Mouse (Mus musculus): ENCODE results near the gene Tex33. TPM values are rescaled to one million over a fixed set of nuclear protein-coding genes. Genes with fewer than 3 reads are reported as not detected.

Gene Tex33
- total and polyA plus RNA-seq, 3 experiments: 4.3 to 4.7 TPM; not detected in 1

- DNase-seq (ENCODE audit: low read depth, low spot score): no peak
- no peak overlapping the region for H3K4me3 ChIP-seq (ENCODE audit: control insufficient read depth in 1 of 2, insufficient read depth in 1 of 2, low read depth in 2 of 2, low read length in 2 of 2)
- H3K9ac ChIP-seq (ENCODE audit: control insufficient read depth, low read depth, low read length, poor library complexity, severe bottlenecking): no peak overlapping the region
- H3K27me3 ChIP-seq (ENCODE audit: control insufficient read depth in 1 of 2, insufficient read depth in 2 of 2, low read length in 2 of 2): no peaks in the 10 kb centered on the region
- no peaks in the 10 kb centered on the region for H3K9me3 ChIP-seq (replicated peaks; ENCODE audit: insufficient read depth, low read length)
- no peak overlapping the region for H3K27ac ChIP-seq (ENCODE audit: control insufficient read depth, low read depth, low read length)
- H3K79me2 ChIP-seq (ENCODE audit: control insufficient read depth, insufficient read depth, low read length, poor library complexity): peaks cover 8% of the 10 kb centered on the region; the same call in 1 of the 2 replicates
- H3K36me3 ChIP-seq (ENCODE audit: control insufficient read depth in 1 of 2, insufficient read depth in 2 of 2, low read length in 2 of 2): peaks cover 0 to 26% of the 10 kb centered on the region in 2 experiments; a peak in 2 of 4 replicates
- H3K4me1 ChIP-seq (ENCODE audit: control insufficient read depth in 1 of 2, insufficient read depth in 2 of 2, low read length in 2 of 2): peaks cover 23 to 43% of the 10 kb centered on the region in 2 experiments
- TF ChIP-seq JUND (IDR thresholded peaks at IDR 0.05; ENCODE audit: low read depth, low read length) (no peak), USF2 (IDR thresholded peaks at IDR 0.05; ENCODE audit: borderline replicate concordance in 1 of 2, insufficient read depth in 1 of 2, low read depth in 1 of 2, low read length in 2 of 2) (no peak)
These were observed 13.9 kb upstream of the Tex33 start for GRCm38 (mm10) chr15:78409570-78410052.

- peaks cover 0 to 22% of the 10 kb centered on the region in 2 experiments; a peak in 2 of 4 replicates for H3K36me3 ChIP-seq (ENCODE audit: control insufficient read depth in 1 of 2, insufficient read depth in 2 of 2, low read length in 2 of 2)
- TF ChIP-seq ZNF384 (IDR thresholded peaks at IDR 0.05; ENCODE audit: low read depth, low read length) (no peak), GATA1 (IDR thresholded peaks at IDR 0.05; ENCODE audit: low read depth, low read length) (no peak), BHLHE40 (IDR thresholded peaks at IDR 0.05; ENCODE audit: borderline replicate concordance, low read depth, low read length) (no peak), MAZ (IDR thresholded peaks at IDR 0.05; ENCODE audit: low read depth, low read length) (peak; percentile 81; the same call in 1 of the 2 replicates), JUND (IDR thresholded peaks at IDR 0.05; ENCODE audit: low read depth, low read length) (no peak), TBP (IDR thresholded peaks at IDR 0.05; ENCODE audit: low read depth, low read length) (peak; percentile 74; the same call in 1 of the 2 replicates), RCOR1 (IDR thresholded peaks at IDR 0.05; ENCODE audit: low read depth, low read length) (no peak), SMC3 (IDR thresholded peaks at IDR 0.05; ENCODE audit: low read depth, low read length) (no peak), USF2 (IDR thresholded peaks at IDR 0.05; ENCODE audit: borderline replicate concordance in 1 of 2, insufficient read depth in 1 of 2, low read depth in 1 of 2, low read length in 2 of 2) (no peak), NRF1 (IDR thresholded peaks at IDR 0.05; ENCODE audit: insufficient read depth, low read depth, low read length, poor library complexity, severe bottlenecking) (no peak), UBTF (IDR thresholded peaks at IDR 0.05; ENCODE audit: borderline replicate concordance, insufficient read depth, low read depth, low read length) (no peak), GABPA (IDR thresholded peaks at IDR 0.05; ENCODE audit: low read depth, low read length) (no peak), CHD2 (IDR thresholded peaks at IDR 0.05; ENCODE audit: low read length) (no peak), ZMIZ1 (IDR thresholded peaks at IDR 0.05; ENCODE audit: low read depth, low read length) (peak; percentile 83), ZC3H11A (IDR thresholded peaks at IDR 0.05; ENCODE audit: low read depth, low read length) (no peak), TAL1 (IDR thresholded peaks at IDR 0.05; ENCODE audit: low read length) (no peak), TCF12 (IDR thresholded peaks at IDR 0.05; ENCODE audit: low read depth, low read length) (peak; percentile 21), ZKSCAN1 (IDR thresholded peaks at IDR 0.05; ENCODE audit: low read depth, low read length) (no peak), POLR2AphosphoS5 (IDR thresholded peaks at IDR 0.05; ENCODE audit: borderline replicate concordance, low read depth, low read length) (no peak), MYB (IDR thresholded peaks at IDR 0.05; ENCODE audit: low read depth, low read length) (no peak), ELF1 (IDR thresholded peaks at IDR 0.05; ENCODE audit: low read depth, low read length) (peak; percentile 40; the same call in 1 of the 2 replicates), CTCF (IDR thresholded peaks at IDR 0.05 in 2 of 3, conservative IDR thresholded peaks at IDR 0.05 in 1 of 3; ENCODE audit: control insufficient read depth in 1 of 3, insufficient read depth in 1 of 3, low read depth in 2 of 3, low read length in 3 of 3, poor library complexity in 1 of 3, severe bottlenecking in 1 of 3) (no peak), CHD1 (IDR thresholded peaks at IDR 0.05; ENCODE audit: low read depth, low read length) (peak; percentile 100), MEF2A (IDR thresholded peaks at IDR 0.05; ENCODE audit: extremely low read depth, insufficient replicate concordance, low read depth, low read length, poor library complexity, severe bottlenecking) (no peak), MAX (IDR thresholded peaks at IDR 0.05; ENCODE audit: low read length) (0 out of 2 replicates have a peak, but pooled peaks have one; percentile 5), POLR2A (IDR thresholded peaks at IDR 0.05; ENCODE audit: control insufficient read depth in 1 of 2, insufficient read depth in 1 of 2, low read depth in 1 of 2, low read length in 2 of 2, poor library complexity in 1 of 2) (peak; percentile 63 to 78), KAT2A (conservative IDR thresholded peaks at IDR 0.05; ENCODE audit: low read depth, low read length) (no peak), EP300 (IDR thresholded peaks at IDR 0.05; ENCODE audit: low read depth in 1 of 2, low read length in 2 of 2) (0 out of 4 replicates have a peak, but pooled peaks of 1 of the 2 experiments have one; percentile 15), RAD21 (IDR thresholded peaks at IDR 0.05; ENCODE audit: low read depth, low read length) (no peak)
These were observed 10.7 kb upstream of the Tex33 start, which contains the start of gene Mpst for GRCm38 (mm10) chr15:78406293-78406934. Gene Mpst (plus strand): TSS chr15:78406416.

More at GRCm38 (mm10) chr15:78406293-78406934, 10.7 kb upstream of the Tex33 start, which contains the start of gene Mpst:
- Histone ChIP-seq H3K4me1 (ENCODE audit: control insufficient read depth in 1 of 2, insufficient read depth in 2 of 2, low read length in 2 of 2) (peaks cover 12 to 36% of the 10 kb centered on the region in 2 experiments), H3K9me3 (replicated peaks; ENCODE audit: insufficient read depth, low read length) (no peaks in the 10 kb centered on the region), H3K9ac (ENCODE audit: control insufficient read depth, low read depth, low read length, poor library complexity, severe bottlenecking) (peak within 1 kb of the TSS; percentile 96), H3K27ac (ENCODE audit: control insufficient read depth, low read depth, low read length) (peak within 1 kb of the TSS; percentile 96), H3K4me3 (ENCODE audit: control insufficient read depth in 1 of 2, insufficient read depth in 1 of 2, low read depth in 2 of 2, low read length in 2 of 2) (peak within 1 kb of the TSS; percentile 93 to 96), H3K27me3 (ENCODE audit: control insufficient read depth in 1 of 2, insufficient read depth in 2 of 2, low read length in 2 of 2) (no peaks in the 10 kb centered on the region), H3K79me2 (ENCODE audit: control insufficient read depth, insufficient read depth, low read length, poor library complexity) (peaks cover 9% of the 10 kb centered on the region; the same call in 1 of the 2 replicates)
- peak; percentile 95 for DNase-seq (ENCODE audit: low read depth, low spot score)

Data from MEL (cell line).